Mouse (Mus musculus) testis, postnatal 10 days (tissue): ENCODE results near the gene Snrnp40.

ENCODE experiments used
- DNase-seq: peaks from one replicate; pipeline ENCODE4 v3.0.0; 2021; ENCODE audit warnings: low spot score

Gene Snrnp40

DNA sequence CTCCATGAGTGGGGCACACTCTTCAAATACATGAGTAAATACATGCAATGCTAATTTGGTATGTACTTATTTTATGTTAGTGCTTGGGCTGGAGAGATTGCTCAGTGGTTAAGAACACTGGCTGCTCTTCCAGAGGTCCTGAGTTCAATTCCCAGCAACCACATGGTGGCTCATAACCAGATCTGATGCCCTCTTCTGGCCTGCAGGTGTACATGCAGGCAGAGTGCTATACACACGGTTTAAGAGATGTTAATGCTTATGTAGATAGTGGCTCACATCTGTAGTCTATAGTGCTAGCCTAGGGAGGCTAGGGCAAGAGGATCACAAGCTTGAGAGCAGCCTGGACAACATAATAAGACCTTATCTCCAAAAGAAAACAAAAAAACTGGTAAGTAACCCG lies 20.5 kb downstream of the Snrnp40 start:
- DNase-seq, result no peak

GRCm38 (mm10) chr4:130387256-130387655 lies 27.3 kb downstream of the Snrnp40 start:
- no peak for DNase-seq

GRCm38 (mm10) chr4:130389496-130389895 lies 29.6 kb downstream of the Snrnp40 start:
- peak; percentile 51 for DNase-seq

GRCm38 (mm10) chr4:130389927-130390326 lies 30.0 kb downstream of the Snrnp40 start:
- DNase-seq, result no peak

- no peak for DNase-seq
Measured at GRCm38 (mm10) chr4:130391265-130391664, 31.3 kb downstream of the Snrnp40 start.
